Comparison of ENCODE assay signal across 8 mouse cellular contexts in the genomic region with DNA sequence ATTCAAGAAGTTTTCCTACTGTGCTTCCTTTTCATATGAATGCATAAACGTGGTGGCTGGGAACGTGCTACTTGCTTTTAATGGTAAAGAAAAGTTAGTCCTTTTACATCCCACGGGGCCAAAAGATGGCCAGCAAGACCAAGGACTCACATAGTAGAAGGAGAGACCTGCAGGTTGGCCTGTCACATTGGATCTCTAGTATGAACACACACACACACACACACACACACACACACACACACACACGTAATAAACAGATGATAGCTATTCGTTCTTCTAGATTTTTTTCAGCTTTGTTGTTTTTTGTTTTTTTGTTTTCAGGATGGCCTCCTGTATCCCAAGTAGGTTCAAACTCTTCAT. TPM values are rescaled to one million over a fixed set of nuclear protein-coding genes. Genes with fewer than 3 reads are reported as not detected.
DNase-seq lines count a peak whose midpoint lies in the region; ATAC-seq and TF ChIP-seq lines count a peak whose summit lies in the region.

No protein-coding gene starts in this region.

- H3K4me1 ChIP-seq in embryonic facial prominence, embryonic 12.5 days: peaks cover 8% of the 10 kb centered on the region

- peak overlapping the region; percentile 88 for H3K9ac ChIP-seq in embryonic facial prominence, embryonic 12.5 days

- WGBS in embryonic facial prominence, embryonic 12.5 days: 45% methylated on average over 5 of the region's 5 CpGs

- no peaks in the 10 kb centered on the region for H3K27me3 ChIP-seq in embryonic facial prominence, embryonic 12.5 days
- H3K27me3 ChIP-seq in myocyte (ENCODE audit: control insufficient read depth, insufficient read depth, insufficient read length): no peaks in the 10 kb centered on the region

- ATAC-seq in embryonic facial prominence, embryonic 12.5 days (ENCODE audit: insufficient number of reproducible peaks, insufficient read depth, low FRiP score, low TSS enrichment): no peak

- peak overlapping the region; percentile 71 for H3K4me2 ChIP-seq in embryonic facial prominence, embryonic 12.5 days (replicated peaks)
- peak overlapping the region; percentile 81 for H3K4me2 ChIP-seq in myocyte (ENCODE audit: low read depth)

- peak overlapping the region; percentile 84 for H3K4me3 ChIP-seq in layer of hippocampus, adult 2 months
- peak overlapping the region; percentile 84 for H3K4me3 ChIP-seq in embryonic facial prominence, embryonic 12.5 days
- H3K4me3 ChIP-seq in myocyte: peak overlapping the region; percentile 62

- peak overlapping the region; percentile 23 for H3ac ChIP-seq in myocyte (ENCODE audit: control insufficient read depth, insufficient read length)

- H3K36me3 ChIP-seq in embryonic facial prominence, embryonic 12.5 days: peaks cover 31% of the 10 kb centered on the region
- peaks cover 32% of the 10 kb centered on the region for H3K36me3 ChIP-seq in myocyte (ENCODE audit: control insufficient read depth, insufficient read depth)

- no peaks in the 10 kb centered on the region for H3K9me3 ChIP-seq in embryonic facial prominence, embryonic 12.5 days

- TF ChIP-seq POLR2A in myocyte (IDR thresholded peaks at IDR 0.05; ENCODE audit: insufficient read length, low read depth): no peak

- peaks cover 32% of the 10 kb centered on the region for H3K79me2 ChIP-seq in myocyte (ENCODE audit: control insufficient read depth, insufficient read depth)

- H3K27ac ChIP-seq in layer of hippocampus, adult 2 months: peak overlapping the region; percentile 91
- peak overlapping the region; percentile 80; the same call in 1 of the 2 replicates for H3K27ac ChIP-seq in embryonic facial prominence, embryonic 12.5 days

- no peak for TF ChIP-seq CTCF in layer of hippocampus, adult 2 months (conservative IDR thresholded peaks at IDR 0.05)

- no peak for DNase-seq in layer of hippocampus, adult 2 months (ENCODE audit: low spot score in 2 of 2)
- no peak for DNase-seq in layer of hippocampus, adult 11-12 months (ENCODE audit: low spot score)
- DNase-seq in hindlimb bud, embryonic 11.5 days (ENCODE audit: extremely low spot score, low read depth, low spot score): peak; percentile 41
- DNase-seq in adrenal gland, adult 2 months: no peak
- DNase-seq in right cerebral cortex, postnatal 14 days: no peak
- DNase-seq in spleen, adult 12 weeks (ENCODE audit: low spot score): no peak

TF ChIP-seq in myocyte, 11 proteins besides CTCF, POLR2A, EP300 and RAD21:
- TF ChIP-seq POLR2AphosphoS2 (IDR thresholded peaks at IDR 0.05; ENCODE audit: insufficient read length, low read depth) (no peak), TCF12 (IDR thresholded peaks at IDR 0.05; ENCODE audit: insufficient read depth, poor library complexity, severe bottlenecking) (no peak), REST (IDR thresholded peaks at IDR 0.05; ENCODE audit: insufficient read depth, insufficient read length) (no peak), TCF3 (IDR thresholded peaks at IDR 0.05; ENCODE audit: insufficient read length, low read depth) (no peak), CEBPB (IDR thresholded peaks at IDR 0.05; ENCODE audit: insufficient read depth, poor library complexity, severe bottlenecking) (no peak), MAX (IDR thresholded peaks at IDR 0.05; ENCODE audit: low read depth) (no peak), SRF (IDR thresholded peaks at IDR 0.05; ENCODE audit: control insufficient read depth, insufficient read length, low read depth) (no peak), MYOD1 (IDR thresholded peaks at IDR 0.05; ENCODE audit: control insufficient read depth in 1 of 3, insufficient read length in 2 of 3, low read depth in 2 of 3) (no peak), E2F4 (IDR thresholded peaks at IDR 0.05; ENCODE audit: insufficient read depth) (no peak), MYOG (IDR thresholded peaks at IDR 0.05; ENCODE audit: control insufficient read depth in 1 of 3, insufficient read depth in 1 of 3, insufficient read length in 2 of 3, low read depth in 2 of 3) (no peak), USF1 (IDR thresholded peaks at IDR 0.05; ENCODE audit: low read depth) (no peak)

RNA-seq across cellular contexts. Expression of a gene that starts 0.4 kb away (rescaled TPM):
- 10 to 100 TPM; 18.1 TPM for total RNA-seq in layer of hippocampus, adult 2 months (2021)
- 33.6 and 35.2 TPM in 2 replicates for polyA plus RNA-seq in embryonic facial prominence, embryonic 12.5 days (2016; fragmentation: Nextera tagmentation; extraction: Ambion mirVana)
- polyA plus RNA-seq in myocyte (2012; fragmentation: generic; extraction: Trizol): 14.6 TPM
- 10 to 100 TPM; 12.4 to 15.2 TPM for total RNA-seq in adrenal gland, adult 2 months (2021)
- 6.1 and 7.4 TPM in 2 replicates for polyA plus RNA-seq in adrenal gland, adult 2 months (2012; rRNA removed)
